Mouse (Mus musculus): ENCODE measurements around the gene Ccdc30. TPM values are rescaled to one million over a fixed set of nuclear protein-coding genes. Genes with fewer than 3 reads are reported as not detected.

Ccdc30 gene
- total RNA-seq, 2 experiments from 2014 or later = 19.8 to 26.1 TPM

Other genes starting within 250 kb of the Ccdc30 start
- gene Zfp691, start 241.3 kb downstream of the Ccdc30 start, total RNA-seq (2021) = 1 to 10 TPM; 6.0 to 8.3 TPM
- under 1 TPM; 0.31 to 0.47 TPM for gene Ermap, start 225.5 kb downstream of the Ccdc30 start, total RNA-seq (2021)
- 10 to 100 TPM; 17.3 to 20.1 TPM for gene Svbp, start 220.2 kb downstream of the Ccdc30 start, total RNA-seq (2021)
- under 1 TPM in 1 of 2 experiments, not detected in 1; 0.34 TPM for gene Tmem269, start 197.3 kb downstream of the Ccdc30 start, total RNA-seq (2021)
- gene AU022252, start 182.8 kb downstream of the Ccdc30 start, total RNA-seq (2021) = 10 to 100 TPM; 32.4 to 36.7 TPM
- gene P3h1, start 182.6 kb downstream of the Ccdc30 start, total RNA-seq (2021) = 1 to 10 TPM; 7.5 to 7.7 TPM
- gene Cldn19, start 160.1 kb downstream of the Ccdc30 start, total RNA-seq (2021) = under 1 TPM; 0.32 to 0.33 TPM
- 100 to 1,000 TPM; 287 to 320 TPM for gene Ybx1, start 120.9 kb downstream of the Ccdc30 start, total RNA-seq (2021)
- 10 to 100 TPM; 19.1 to 20.2 TPM for gene Ppih, start 95.0 kb downstream of the Ccdc30 start, total RNA-seq (2021)
- gene Ppcs, start 6.9 kb upstream of the Ccdc30 start, total RNA-seq (2021) = 1 to 10 TPM; 5.7 to 5.8 TPM
- gene Zmynd12, start 7.3 kb upstream of the Ccdc30 start, total RNA-seq (2021) = under 1 TPM; 0.49 to 0.61 TPM
- gene Rimkla, start 77.1 kb upstream of the Ccdc30 start, total RNA-seq (2021) = 10 to 100 TPM; 12.5 to 13.7 TPM
- 10 to 100 TPM; 66.0 to 80.5 TPM for gene Foxj3, start 121.5 kb upstream of the Ccdc30 start, total RNA-seq (2021)
- 10 to 100 TPM; 26.2 to 29.1 TPM for gene Frg2f1, start 124.0 kb upstream of the Ccdc30 start, total RNA-seq (2021)
- not detected for gene Guca2a, start 222.2 kb upstream of the Ccdc30 start, total RNA-seq (2021)
- not detected for gene Guca2b, start 243.4 kb upstream of the Ccdc30 start, total RNA-seq (2021)

Data from layer of hippocampus, postnatal 25 days (tissue).